Mouse (Mus musculus) G1E-ER4 (cell line): ENCODE results near the gene Pappa2. TPM values are rescaled to one million over a fixed set of nuclear protein-coding genes. Genes with fewer than 3 reads are reported as not detected.

ENCODE experiments used
- GATA1 ChIP-seq: IDR thresholded peaks from one replicate; pipeline ENCODE4 v1.8.0; 2012; ENCODE audit warnings: low read length, inconsistent platforms
- polyA plus RNA-seq: library from polyadenylated mRNA; stranded (reverse); fragments of >175 nt; gene quantifications from 2 replicates; pipeline ENCODE4 v1.2.3, GENCODE M21; 2012

Pappa2 gene
- polyA plus RNA-seq, 1 experiment, result not detected

DNA sequence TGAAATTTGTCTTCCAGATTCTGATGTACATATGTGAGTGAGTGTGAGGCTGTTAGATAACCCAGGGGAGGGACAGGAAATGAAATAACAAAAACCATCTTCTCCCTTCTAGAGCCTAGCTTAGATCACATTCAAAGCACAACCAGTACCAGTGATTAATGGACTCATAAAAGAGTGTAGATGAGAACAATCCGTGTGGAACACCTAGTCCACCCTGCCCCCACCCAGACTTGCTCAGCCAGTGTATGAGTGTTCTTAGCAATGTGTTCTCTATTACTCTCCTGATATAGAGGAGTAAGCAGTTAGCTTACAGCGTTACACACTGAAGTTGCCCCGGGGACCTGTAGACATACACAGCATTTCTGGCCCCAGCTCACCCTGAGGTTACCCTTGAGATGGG lies 129.8 kb downstream of the Pappa2 start:
- no peak for TF ChIP-seq GATA1

- no peak for TF ChIP-seq GATA1
Measured at GRCm38 (mm10) chr1:158844604-158845003, 135.7 kb downstream of the Pappa2 start.

DNA sequence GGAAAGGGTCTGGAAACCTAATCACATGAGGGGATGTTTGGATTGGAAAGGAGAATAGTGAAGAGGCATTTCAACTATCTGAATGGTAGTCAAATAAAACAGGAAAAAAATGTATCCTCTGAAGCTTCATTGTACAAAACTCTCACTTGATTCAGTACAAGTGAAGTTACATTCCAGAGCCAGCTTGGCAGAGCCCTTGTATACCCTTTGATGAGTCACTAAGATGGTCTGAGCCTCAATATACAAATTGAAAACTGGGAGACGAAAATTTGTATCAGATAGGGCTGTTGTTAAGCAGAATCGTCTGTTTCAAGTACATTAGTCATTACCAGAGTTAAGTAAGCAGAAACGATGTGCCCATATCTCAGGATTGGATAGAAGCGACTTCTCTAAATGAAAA lies 143.1 kb downstream of the Pappa2 start:
- TF ChIP-seq GATA1, result no peak

DNA sequence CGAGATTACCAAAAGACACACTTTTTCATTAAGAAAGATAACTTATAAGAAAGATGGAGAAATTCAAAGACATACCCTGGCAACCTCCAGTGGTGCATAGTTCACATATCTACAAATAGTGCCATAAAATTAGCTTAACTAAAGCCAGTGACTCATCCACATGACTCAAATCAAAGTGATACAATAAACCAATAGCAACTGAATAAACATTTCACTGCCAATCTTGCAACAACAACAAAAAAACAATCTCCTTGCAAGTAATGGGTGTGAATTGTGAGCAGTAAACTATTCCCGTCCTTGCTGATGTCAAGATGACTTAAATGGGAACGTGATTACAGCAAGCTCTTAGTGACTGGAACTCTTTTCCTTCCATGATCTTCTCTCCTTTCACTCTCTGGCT lies 150.1 kb downstream of the Pappa2 start:
- no peak for TF ChIP-seq GATA1

GRCm38 (mm10) chr1:158827931-158828330 lies 152.4 kb downstream of the Pappa2 start:
- no peak for TF ChIP-seq GATA1

GRCm38 (mm10) chr1:158819676-158820075 lies 160.6 kb downstream of the Pappa2 start:
- TF ChIP-seq GATA1, result no peak

GRCm38 (mm10) chr1:158816479-158816878 lies 163.8 kb downstream of the Pappa2 start:
- no peak for TF ChIP-seq GATA1

- TF ChIP-seq GATA1, result no peak
Measured at GRCm38 (mm10) chr1:158811887-158812286, 168.4 kb downstream of the Pappa2 start.

DNA sequence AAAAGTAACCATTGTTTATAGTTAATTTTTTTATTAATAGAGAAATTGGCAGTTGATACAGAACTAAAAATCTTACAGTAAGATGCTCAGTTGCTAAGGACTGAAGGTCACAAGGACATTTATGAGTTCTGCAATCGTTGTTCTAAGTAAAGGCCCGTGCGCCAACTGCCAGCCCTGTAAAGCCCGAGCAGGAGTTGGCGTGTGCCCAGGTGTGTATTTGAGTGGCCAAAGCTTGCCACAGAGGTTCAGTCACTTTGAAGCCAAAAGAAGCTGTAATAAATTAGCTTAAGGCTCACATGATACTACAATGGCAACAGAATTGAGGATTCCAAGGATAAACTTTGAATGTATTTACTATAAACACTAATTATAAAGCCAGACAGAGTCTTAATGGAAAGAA lies 204.8 kb downstream of the Pappa2 start:
- no peak for TF ChIP-seq GATA1

- TF ChIP-seq GATA1, result no peak
Measured at GRCm38 (mm10) chr1:158773102-158773501, 207.2 kb downstream of the Pappa2 start.

DNA sequence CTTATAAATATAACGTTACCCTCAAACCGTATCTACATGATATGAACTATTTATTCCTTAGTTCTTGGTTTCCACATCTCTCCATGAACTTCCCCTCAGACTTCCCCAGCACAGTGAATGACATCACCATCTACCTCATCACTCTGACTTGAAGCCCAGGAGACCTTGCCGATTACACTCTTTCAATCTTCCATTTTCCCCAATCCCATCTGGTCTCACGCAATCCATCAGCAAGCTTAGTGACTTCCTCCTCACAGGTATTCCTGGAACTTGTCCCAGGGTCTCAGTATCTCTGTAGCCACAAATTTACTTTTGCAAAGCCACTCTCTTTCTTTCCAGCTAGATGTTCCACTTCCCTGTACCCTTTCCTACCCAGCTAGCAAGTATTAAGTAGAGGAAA lies 209.5 kb downstream of the Pappa2 start:
- TF ChIP-seq GATA1, result no peak

- no peak for TF ChIP-seq GATA1
Measured at GRCm38 (mm10) chr1:158770036-158770655, 210.1 kb downstream of the Pappa2 start.

GRCm38 (mm10) chr1:158765842-158766241 lies 214.4 kb downstream of the Pappa2 start:
- TF ChIP-seq GATA1, result no peak

GRCm38 (mm10) chr1:158764727-158765126 lies 215.6 kb downstream of the Pappa2 start:
- TF ChIP-seq GATA1, result no peak

GRCm38 (mm10) chr1:158764211-158764610 lies 216.1 kb downstream of the Pappa2 start:
- no peak for TF ChIP-seq GATA1

- TF ChIP-seq GATA1, result no peak
Measured at GRCm38 (mm10) chr1:158748356-158749096, 231.8 kb downstream of the Pappa2 start.

DNA sequence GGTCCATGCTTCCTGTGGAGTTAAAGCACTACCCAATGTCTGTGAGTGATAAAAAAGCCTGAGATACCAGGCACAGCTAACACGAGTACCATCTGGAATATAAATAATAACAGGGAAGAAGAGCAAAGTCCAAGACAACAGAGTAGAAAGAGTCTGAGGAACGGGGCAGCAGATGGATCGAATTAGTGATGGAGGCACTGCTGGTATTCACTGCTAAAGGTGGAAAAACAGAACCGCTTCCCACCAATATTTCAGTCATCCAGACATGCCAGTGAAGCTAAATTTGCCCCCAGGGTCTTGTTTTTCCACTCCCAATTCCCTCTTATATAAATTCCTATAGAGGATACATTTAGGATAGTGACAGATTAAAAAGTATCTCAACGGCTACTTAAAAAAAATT lies 238.8 kb downstream of the Pappa2 start:
- no peak for TF ChIP-seq GATA1
